Mouse (Mus musculus): ENCODE measurements around the gene Gm34653.

DNA sequence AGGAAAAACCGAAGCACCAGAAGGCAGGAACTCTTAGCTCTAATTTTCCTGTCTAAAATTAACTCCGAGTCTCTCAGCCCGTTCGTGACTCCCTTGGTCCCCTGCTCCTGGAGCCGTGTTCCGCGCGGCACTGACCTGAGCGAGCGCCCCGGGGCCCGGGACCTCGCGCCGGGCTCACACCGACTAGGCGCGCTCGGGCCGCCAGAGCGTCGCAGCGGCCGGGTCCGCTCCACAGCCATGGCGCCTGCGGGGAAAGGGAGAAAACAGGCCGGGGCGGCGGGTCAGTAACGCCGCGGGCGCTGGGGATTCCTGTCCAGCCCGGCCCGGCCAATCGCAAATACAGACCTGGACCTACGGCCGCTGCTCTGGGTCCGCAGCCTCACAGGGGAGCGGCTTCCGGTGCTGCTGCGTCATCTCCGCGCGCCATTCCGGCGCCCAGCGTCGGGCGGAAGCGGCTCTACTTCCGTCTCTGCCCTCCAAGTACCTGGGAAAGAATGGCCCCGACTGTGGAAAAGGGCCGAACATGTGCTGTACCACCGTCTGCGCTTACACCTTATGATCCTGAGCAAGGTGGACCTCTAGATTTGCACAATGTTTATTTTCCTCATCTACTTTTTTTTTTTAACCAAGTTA is 6.9 kb upstream of the Gm34653 start, which contains the start of gene Fbxw2:
- TF ChIP-seq CTCF (IDR thresholded peaks at IDR 0.05; ENCODE audit: extremely low read depth, insufficient read depth, insufficient read length, insufficient replicate concordance) (no peak), POLR2A (IDR thresholded peaks at IDR 0.05; ENCODE audit: low read depth, low read length) (peak; percentile 55)

Data from spleen, adult 2 months (tissue).